Mouse (Mus musculus) kidney, postnatal 14 days (tissue): Measurements from ENCODE around the gene Zfp445.
A peak's percentile ranks its signal among the peaks of the same experiment; 100 is the strongest.
"Not testable (repeated sequence)": the region's sequence is repeated elsewhere in the genome, so short reads cannot be mapped to it uniquely, and the experiment has no call there.

Experiments
- DNase-seq: peaks from one replicate; pipeline ENCODE4 v3.0.0; 2022; ENCODE audit warnings: mixed read lengths

Gene Zfp445

DNA sequence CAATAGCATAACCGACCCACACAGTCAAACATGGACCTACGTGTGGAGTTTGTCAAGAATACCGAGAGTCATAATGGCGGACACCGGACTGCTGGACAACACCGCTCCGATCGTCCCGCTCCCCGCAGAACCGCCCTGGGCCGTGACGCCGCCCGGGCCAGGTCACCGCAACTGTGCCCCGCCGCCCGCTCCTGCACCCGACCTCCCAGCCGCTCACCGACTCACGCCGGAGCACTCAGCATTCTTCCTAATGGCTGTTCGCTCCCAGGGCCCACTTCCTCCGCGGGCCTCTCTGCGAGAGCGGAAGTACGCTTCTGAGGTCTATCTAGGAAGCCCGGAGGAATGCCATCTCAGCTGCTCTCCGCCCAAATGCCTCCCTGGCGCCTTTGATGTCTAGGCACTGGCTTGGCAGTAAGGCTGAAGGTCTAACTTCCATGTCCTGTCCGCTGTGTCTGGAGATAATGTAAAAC is at the start of gene Zfp445:
TSS of gene Zfp445 (minus strand) at position 310 of the 470 bp plus-strand sequence.
- peak; percentile 88 for DNase-seq

DNA sequence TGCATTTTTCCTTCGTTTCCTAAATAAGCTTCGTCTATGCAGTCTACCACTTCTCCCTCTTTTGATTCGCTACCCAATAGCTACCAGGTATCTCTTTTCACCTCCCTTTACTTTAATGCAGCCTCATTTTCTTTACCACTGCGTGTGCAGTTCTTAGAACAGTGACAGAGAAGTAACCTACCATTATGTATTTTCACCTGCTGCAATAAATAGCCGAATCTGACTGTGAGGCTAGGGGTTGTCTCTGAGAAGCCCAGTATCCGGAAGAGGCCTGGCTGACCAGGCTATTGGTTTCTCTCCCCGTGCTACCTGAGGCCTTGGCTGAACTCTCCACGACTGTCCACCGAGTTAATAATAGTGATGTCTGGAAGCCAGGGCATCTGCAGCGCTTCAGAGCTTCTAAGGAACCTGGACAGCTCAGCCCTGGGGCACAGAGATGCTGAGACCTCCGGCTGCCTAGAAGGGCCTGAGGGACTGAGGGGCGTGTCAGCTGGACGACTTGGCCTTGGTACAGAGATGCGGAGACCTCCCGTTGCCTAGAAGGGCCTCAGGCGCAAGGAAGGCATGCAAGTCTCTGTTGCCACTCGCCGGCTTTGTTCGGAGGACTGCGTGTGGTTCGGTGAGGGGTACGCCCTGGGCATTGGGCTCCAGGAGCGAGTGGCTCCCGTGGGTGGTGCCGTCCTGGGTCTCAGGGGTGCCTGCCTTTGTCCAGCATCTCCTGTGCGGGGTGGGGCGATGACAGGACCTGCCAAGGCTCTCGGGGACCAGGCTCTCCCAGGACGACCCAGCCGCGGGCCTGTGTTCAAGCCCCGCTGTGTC is 37.1 kb upstream of the Zfp445 start:
- peak; percentile 71 for DNase-seq

DNA sequence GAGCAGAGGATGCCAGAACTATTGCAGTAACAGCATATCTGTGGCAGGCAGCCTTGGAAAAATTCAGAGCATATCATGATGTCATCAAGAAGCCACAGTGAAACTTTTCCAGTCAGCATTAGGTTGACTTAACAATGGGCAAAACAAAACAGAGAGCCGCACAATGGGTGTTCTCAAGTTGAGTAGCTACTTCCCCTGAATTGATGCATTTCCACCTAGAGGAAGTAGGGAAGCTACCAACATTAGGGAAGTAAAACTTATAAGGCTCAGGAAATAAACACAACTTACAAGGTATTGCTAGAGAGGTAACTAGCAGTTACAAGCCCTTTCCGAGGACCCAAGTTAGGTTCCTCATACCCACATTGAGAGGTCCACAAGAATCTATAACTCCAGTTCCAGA is 35.2 kb upstream of the Zfp445 start:
- DNase-seq, result no peak

DNA sequence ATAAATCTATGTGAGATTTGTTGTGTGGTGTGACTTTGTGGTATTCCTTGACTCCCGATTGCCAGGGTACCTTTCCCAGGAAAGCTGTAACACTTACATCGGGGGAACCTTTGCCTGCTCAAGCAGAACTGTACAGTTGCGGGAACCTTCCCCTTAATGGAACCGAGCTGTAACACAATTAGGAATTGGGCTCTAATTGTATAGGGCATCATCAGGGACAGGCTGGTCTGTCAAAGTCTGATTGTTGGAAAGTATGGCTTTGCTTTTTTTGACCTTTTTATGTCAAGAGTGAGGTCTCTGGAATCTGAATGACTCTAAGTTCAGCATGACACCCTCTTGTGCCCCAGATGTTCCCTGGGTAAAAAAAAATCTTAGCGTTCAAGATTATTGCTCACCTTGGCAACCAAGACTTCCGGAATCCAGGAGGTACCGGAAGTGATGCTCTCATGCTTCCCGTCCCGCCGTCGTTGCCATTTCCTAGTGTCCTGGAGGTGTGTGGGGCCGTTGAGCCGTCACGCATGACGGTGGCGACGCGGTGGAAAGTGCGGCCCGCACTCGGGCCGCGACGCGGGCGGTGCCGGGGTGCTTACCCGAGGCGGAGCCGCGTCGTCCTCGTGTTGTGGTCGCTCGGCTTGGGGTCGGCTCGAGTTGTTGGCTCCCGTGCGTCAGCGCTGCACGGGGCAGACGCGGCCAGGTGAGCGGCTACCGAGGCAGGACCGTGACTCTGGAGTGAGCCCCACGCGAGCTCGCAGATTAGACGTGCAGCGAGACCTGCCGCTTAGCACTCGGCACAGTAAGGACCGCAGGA is 20.8 kb upstream of the Zfp445 start:
- DNase-seq, result peak; percentile 81

DNA sequence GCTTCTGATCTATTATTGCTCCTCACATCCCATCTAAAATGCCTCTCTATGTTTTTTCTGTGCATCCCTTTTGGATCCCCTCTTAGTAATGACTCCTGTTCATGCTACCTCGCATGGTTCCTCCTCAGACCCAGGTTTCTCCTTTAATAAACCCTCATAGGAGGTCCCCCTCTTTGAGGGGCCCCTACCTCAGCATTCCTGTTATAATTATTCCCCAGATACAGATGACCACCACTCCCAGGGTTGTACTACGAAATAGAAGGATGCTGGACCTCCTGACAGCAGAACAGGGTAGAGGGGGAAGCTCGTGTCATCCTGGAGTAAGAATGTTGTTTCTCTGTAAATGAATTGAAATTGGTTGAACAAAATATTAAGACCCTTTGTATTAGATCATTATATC is 19.6 kb upstream of the Zfp445 start, which contains the start of gene Zkscan7:
TSS of gene Zkscan7 (plus strand) at position 301 of the 400 bp plus-strand sequence.
- no peak for DNase-seq

DNA sequence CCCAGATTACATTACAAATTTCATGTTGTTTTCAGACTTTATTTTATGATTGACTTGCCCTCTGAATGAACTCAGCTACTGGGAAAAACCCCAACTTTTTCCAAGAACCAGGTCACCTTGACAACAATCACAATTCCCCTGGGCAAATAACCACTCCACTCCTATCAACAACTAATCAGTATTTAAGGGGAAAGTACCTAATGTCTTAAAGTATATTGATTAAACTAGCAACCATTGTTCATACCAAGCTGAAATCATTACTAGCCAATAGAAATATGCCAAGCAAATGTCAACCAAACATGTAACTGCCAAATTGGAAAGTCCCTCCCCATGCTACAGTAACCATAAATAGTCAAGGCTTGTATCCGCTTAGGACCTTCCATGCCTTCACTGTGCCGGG is 9.3 kb upstream of the Zfp445 start:
- no peak for DNase-seq

DNA sequence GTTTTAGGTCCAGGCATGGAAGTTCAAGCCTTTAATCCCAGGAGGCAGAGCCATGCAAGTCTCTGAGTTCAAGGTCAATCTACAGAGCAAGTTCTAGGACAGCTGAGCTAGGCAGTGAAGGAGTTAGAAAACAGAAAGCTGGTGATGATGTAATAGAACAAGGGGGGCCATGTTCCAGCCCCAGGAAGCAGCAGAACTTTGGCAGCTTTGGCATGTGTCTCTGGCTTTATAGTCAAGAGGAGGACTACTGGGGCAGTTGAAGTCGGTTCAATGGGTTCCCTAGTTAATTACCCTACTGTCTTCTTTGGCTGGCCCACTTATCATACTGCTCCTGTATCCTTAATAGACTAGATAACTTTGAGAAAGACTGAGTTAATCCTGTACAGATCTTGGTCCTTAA is 8.8 kb upstream of the Zfp445 start:
- no peak for DNase-seq

DNA sequence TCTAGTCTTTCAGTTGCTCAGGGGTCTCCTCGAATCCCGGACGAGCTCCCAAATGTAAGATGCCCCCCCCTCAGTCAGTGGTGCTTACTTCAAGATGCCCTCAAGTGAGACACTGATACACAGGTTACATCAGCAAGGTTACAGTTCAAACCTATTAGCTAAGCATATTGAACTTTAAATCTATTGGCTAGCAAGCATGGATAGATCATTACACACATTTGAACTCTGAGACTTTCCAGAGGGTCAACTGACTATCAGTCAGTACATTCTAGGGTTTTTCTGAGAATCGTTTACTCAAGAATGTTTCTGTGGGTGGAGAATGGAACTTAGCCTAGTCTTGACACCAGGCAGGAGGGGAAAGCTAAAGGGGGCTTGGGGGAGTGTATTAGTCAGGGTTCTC is 6.8 kb upstream of the Zfp445 start:
- no peak for DNase-seq

DNA sequence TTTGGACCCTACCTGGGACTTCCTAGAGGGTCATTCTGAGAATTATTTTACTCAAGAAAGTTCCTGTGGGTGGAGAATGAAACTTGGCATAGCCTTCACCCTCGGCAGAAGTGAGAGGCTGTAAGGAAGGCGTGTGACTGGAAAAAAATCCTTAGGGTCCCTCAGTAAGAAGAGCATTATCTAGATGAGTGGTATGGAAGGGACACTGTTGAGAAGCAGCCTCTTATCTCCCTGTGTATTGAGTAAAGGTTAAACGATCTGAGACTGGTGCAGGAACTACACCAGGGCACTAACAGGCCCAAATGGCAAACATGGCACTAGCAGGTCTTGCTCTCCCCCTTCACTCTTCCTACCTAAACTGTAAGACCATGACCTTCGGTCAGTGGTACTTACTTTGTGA is 386 bp upstream of the Zfp445 start:
- DNase-seq, result no peak

DNA sequence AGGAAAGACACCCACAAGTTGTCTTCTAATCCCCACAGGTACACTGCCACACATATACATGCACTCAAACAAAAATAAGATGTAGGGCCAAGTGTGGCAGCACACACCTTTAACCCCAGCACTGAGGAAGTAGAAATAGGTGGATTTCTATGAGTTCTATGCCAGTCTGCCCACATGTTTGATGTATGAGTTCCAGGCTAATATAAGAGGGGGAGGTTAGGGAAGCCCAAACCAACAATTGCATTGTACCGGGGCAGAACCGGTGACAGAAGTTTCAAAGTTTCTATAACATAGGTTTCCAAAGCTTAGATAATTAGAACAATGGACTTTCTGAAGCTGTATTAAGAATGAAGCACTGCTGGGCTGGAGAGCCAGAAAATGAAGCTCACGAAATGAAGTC is 958 bp downstream of the Zfp445 start:
- DNase-seq, result no peak

DNA sequence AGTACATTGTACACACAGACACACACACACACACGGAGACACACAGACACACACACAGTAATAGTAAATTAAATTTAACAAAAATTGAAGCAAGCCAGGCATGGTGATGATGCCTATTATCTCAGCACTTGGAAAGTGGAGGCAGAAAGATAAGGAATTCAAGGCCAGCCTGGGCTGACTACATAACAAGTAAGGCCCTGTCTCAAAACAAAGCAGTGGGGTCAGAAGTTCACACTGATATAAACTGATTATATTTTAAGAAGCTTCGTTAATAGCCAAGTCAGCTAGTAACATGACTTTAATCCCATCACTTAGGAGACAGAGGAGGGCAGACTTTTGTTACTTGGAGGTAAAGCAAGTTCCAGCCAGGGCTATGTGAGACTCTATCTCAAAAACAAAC is 2.1 kb downstream of the Zfp445 start:
- no peak for DNase-seq

DNA sequence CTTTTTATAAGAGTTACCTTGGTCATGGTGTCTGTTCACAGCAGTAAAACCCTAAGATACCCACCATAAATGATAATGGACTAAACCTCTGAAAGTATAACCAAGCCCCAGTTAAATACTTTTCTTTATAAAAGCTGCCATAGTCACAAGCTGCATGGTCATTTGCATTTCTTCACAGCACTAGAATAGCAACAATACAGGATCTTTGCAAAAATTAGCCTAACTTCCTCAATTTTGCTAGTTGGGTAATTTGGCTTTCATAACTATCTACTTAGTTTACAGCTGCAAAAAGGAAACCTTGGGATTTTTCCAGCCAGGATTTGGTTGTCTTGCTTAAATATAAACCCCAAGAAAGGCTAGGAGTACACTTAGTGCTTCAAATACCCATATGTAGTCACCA is 5.1 kb downstream of the Zfp445 start:
- DNase-seq, result no peak

DNA sequence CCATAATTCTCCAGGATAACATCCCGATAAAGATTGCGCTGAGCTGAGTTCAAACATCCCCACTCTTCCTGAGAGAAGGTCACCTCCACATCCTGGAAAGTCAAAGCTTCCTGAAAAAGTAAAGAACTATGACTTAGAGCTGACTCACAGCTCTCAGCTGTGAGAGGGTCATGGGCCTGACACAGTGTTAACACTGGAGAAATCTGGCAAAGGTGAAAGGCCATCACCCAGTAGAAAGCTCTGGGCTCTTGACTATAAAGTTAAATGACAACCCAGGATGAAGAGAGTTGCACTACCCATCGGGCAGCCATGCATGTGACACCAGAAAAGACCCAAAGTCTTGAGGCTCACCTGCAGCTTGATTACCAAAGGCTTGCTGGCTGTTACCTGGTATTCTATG is 9.1 kb downstream of the Zfp445 start:
- DNase-seq, result no peak

DNA sequence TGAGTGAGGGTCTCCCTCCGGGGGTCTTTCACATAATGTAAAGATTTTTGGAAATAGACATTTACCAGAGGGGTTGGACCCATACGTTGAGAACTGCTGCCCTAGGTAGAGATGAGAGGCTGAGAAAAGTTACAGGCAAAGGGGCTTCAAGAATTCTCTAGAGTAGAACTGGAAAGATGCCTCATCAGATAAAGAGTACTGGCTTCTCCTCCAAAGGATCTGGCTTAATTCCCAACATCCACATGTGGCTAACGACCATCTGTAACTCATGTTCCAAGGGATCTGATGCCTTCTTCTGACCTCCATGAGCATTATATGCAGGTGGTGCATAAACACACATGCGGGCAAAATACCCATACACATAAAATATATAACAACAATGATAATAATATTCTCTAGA is 10.2 kb downstream of the Zfp445 start:
- DNase-seq, result no peak

DNA sequence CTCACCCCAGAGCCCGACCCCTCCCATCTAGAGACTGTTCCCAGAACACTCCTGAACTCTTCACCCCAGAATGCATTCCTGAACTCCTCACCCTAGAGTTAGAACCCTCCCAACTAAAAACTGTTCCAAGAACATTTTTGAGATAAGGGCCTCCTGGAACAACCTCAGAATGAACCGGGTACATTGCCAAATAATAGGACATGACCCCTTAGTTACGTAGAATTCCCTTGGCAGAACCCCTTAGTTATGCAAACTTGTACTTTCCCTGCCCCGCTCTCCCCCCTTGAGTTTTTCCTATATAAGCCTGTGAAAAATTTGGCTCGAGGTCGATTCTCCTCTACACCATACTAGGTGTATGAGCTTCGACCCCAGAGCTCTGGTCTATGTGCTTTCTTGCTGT is 10.7 kb downstream of the Zfp445 start:
- not testable (repeated sequence) for DNase-seq

DNA sequence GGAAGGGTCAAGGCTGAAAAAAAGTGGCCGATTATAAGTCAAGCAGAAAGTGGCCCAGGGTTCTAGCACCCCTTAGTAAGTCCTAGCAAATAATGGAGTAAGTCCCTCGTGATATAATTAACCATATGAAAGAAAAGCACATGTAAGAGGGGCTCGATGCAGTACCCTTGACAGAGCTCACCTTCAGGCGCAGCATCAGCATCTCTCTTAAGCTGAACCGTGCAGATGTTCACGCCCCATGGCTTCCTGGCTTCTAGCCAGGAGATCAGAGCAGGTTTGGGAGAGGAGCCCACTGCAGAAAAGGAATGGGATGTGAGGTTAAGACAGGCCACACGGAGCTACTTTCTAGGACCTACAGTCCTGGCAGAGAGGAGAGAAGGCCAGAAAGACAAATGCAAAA is 11.3 kb downstream of the Zfp445 start:
- no peak for DNase-seq

DNA sequence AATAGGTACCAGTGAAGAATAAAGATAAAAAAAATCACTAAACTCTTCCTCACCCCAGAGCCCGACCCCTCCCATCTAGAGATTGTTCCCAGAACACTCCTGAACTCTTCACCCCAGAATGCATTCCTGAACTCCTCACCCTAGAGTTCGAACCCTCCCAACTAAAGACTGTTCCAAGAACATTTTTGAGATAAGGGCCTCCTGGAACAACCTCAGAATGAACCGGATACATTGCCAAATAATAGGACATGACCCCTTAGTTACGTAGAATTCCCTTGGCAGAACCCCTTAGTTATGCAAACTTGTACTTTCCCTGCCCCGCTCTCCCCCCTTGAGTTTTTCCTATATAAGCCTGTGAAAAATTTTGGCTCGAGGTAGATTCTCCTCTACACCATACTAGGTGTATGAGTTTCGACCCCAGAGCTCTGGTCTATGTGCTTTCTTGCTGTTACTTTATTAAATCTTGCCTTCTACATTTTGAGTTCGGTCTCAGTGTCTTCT is 17.9 kb downstream of the Zfp445 start:
- not testable (repeated sequence) for DNase-seq

DNA sequence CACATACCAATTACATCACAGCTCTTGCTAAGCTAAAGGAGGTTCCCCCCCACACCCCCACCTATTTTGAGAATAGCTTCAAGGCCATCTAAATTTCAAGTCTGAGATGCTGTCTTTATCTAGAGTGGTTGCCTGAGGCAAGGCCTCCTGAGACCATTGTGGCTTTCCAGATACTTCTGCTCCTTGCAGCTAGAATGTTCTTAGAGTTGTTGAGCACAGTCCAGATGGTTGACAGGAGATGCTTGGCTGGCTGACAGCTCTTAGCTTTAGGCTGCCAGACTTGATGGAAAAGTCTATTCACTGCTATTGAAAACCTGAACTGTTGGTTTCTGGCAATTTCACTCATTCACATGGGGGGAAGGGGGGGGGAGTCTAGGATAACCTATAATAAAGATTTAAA is 19.6 kb downstream of the Zfp445 start:
- DNase-seq, result peak; percentile 52

DNA sequence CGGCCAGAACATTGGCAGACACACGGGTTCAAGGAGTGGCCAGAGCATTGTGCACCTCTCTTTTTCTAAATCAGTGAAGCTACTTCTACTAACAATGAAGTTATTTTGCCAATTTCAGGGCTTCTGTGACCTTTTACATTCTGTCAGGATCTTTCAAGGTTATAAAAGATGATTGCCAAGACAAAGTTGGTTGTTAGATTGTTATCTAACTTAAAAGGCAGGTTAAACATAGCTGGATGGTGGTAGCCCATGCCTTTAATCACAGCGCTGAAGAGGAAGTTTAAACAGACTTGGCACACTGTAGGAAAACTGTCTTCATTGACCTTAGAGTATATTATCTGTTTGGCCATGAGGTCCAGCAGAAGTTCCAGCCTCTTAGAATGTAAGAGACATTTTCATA is 20.2 kb downstream of the Zfp445 start:
- DNase-seq, result no peak

DNA sequence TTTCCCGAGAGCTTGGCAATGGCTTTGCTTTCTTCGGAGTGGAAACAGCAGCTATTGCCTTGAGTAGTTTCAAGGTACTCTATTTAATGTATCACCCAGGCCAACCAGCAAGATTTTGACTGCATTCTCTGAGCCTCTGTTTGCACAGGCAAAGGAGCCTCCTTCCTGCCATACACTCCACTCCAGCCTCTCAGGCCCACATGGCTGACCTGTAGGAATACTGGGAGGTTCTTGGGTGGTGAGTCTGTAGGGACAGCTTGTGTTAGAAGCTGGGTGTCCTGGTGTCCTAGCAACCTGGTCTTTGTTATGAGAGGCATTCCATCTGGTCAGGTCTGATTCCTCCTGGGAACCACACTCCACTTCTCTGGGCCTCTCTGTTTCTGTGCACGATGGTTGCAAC is 22.0 kb downstream of the Zfp445 start, which contains the start of gene Gm35549:
TSS of gene Gm35549 (minus strand) at position 276 of the 400 bp plus-strand sequence.
- no peak for DNase-seq

DNA sequence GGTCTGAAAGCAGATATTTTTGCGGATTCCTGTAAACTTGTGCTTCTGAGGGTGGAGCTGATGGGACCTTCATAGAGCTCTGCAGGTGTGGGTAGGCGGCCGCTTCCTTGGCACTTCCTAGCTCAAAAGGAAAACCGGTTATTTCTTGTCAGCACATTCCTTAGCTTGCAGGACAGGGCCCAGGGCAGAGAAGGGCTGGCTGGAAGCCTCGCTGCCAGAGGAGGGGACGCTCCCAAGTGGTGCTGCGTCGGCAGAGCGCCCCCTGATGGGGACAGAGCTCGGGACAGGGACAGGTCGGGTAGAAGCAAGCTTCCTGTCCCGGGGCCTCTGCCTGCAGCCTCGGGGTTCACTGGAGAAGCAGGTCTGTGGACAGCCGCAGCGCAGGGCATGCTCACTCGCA is 28.1 kb downstream of the Zfp445 start:
- DNase-seq, result peak; percentile 71

DNA sequence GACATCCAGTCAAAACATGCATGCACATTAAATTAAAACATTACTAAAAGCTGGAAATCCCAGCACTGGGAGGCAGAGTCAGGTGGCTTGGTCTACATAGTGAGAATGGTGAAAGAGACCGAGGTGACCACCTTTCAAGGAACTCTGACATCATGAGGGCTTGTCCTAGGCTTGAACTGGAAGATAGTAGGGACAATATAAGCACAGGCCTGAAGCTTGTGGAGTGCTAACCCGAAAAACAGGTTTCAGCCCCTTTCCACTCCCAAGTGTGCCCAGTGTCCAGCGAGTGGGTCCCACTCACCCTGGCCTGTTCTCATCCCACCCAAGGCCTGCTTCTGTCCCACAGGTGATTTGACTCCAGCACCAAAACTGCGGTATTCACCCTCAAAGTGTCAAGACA is 28.6 kb downstream of the Zfp445 start:
- no peak for DNase-seq

DNA sequence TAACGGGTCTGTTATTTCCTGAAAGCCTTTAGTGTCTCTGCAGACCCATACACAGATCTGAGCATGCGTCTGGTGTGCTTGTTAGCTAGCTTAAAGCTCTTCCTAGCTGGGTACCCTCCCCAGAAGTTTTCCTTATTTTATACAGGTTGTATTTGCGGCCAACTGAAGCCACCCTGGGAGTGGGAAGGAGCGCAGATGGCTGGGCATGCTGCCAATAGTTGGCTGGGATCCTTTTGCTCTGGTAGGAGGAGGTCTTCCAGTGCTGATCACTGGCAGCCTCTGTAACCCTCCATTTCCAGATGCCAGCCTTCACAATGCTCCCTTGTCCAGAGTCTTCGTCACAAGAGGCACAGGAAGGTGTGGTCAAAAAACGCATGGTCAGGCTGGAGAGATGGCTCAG is 29.0 kb downstream of the Zfp445 start:
- DNase-seq, result peak; percentile 59

DNA sequence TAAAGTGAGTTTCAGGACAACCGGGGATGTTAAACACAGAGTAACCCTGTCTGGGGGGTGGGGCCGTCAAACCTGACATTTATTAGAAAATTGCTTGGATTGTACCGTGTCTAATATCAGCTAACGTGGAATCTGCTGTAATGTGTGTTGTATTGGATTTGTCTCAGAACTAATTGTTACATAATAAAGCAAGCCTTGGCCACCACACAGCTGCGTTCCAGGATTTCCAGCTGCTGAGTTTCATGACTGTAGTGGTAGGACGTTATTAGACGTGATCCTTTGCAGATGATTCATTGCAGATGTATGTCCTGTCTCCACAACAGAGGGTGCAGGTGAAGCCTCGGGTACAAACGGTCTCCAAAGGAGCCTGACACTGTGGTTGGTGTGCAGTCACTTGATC is 29.7 kb downstream of the Zfp445 start:
- no peak for DNase-seq
